Comparison of ENCODE assay signal across 16 mouse cellular contexts in the genomic region with DNA sequence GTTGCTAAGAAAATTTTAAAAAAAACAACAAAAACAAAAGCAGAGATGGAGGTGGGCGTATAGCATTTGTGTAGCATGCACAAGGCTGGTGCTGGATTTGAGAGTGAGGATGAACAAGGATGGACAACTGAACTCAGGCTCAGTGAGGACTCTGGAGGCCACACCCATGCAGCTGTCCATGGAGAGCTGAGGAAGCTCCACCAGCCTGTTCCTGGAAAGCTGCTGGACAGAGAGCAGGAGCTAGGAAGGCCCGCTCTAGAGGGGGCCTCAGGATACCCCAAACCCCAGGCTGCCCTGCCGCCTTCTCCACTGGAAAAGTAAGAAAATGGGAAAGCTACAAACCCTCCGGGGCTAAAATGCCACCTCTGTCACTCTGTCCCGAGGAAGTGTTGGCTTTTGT.
"Had no signal": no experiment of that assay in that cellular context is flagged by ENCODE, and none has a peak within 500 bp of the region (broad histone marks: within the 10 kb centered on the region; RNA-seq: fewer than 3 reads in every experiment).

No protein-coding gene starts in this region.

- H3K9me3 ChIP-seq: neural tube, embryonic 12.5 days; neural tube, embryonic 13.5 days; neural tube, embryonic 15.5 days; stomach, embryonic 15.5 days had no signal

- H3K4me3 ChIP-seq: neural tube, embryonic 12.5 days; neural tube, embryonic 13.5 days; neural tube, embryonic 15.5 days; stomach, embryonic 15.5 days had no signal

- H3K9ac ChIP-seq: neural tube, embryonic 12.5 days; neural tube, embryonic 13.5 days; neural tube, embryonic 15.5 days; stomach, embryonic 15.5 days had no signal

- H3K27me3 ChIP-seq: neural tube, embryonic 12.5 days; neural tube, embryonic 13.5 days; neural tube, embryonic 15.5 days; stomach, embryonic 15.5 days had no signal

- H3K36me3 ChIP-seq: neural tube, embryonic 12.5 days; neural tube, embryonic 13.5 days; neural tube, embryonic 15.5 days; stomach, embryonic 15.5 days had no signal

- H3K4me2 ChIP-seq: neural tube, embryonic 12.5 days; neural tube, embryonic 13.5 days; neural tube, embryonic 15.5 days; stomach, embryonic 15.5 days had no signal

- H3K4me1 ChIP-seq: neural tube, embryonic 12.5 days; neural tube, embryonic 15.5 days; stomach, embryonic 15.5 days had no signal

- H3K27ac ChIP-seq: neural tube, embryonic 12.5 days; neural tube, embryonic 13.5 days; neural tube, embryonic 15.5 days; stomach, embryonic 15.5 days had no signal

- DNase-seq: retina, postnatal 1 day; right cerebral cortex, adult 18-20 months; right cerebral cortex, postnatal 14 days; right cerebral cortex, postnatal 25 days; right cerebral cortex, postnatal 4 days; spleen, adult 18-20 months; thymus, adult 18-20 months; thymus, adult 2 months; thymus, postnatal 14 days; thymus, postnatal 25 days; thymus, postnatal 36 days; thymus, postnatal 4 days had no signal
